Mouse (Mus musculus) heart, adult 2 months (tissue): ENCODE results near the gene Slc4a5.

Experiments
- CTCF ChIP-seq: fragments of 200-600 bp; IDR thresholded peaks from 2 replicates; pipeline ENCODE4 v1.8.1; 2022; ENCODE audit warnings: antibody characterized with exemption, mild to moderate bottlenecking, moderate library complexity
- EP300 ChIP-seq: fragments of 200-500 bp; IDR thresholded peaks from 2 replicates; pipeline ENCODE4 v1.6.1; 2011; ENCODE audit warnings: low read depth, low read length, control low read depth; ENCODE audit not compliant: insufficient read depth
- POLR2A ChIP-seq: fragments of 200-500 bp; IDR thresholded peaks from 2 replicates; pipeline ENCODE4 v1.6.1; 2011; ENCODE audit warnings: mild to moderate bottlenecking, low read depth, low read length, control low read depth; ENCODE audit not compliant: insufficient read depth

DNA sequence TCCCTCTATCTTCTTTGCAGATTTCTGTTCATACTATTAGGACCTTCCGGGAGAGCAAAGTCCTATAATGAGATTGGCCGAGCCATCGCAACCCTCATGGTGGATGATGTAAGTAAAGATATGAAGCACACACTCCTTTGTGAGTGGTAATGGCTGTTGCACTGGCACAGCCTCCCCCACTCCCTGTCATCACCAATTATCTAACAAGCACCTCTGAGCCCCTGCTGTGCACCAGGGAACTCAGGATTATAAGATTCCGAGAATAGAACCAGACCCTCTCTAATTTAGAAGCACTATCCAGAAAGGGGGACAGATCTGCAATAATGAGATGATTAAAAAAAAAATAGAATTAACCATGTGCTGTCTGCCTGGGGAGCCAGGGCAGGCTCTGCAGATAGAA is 46.0 kb downstream of the Slc4a5 start:
- TF ChIP-seq CTCF (no peak), EP300 (no peak), POLR2A (no peak)
